Mouse (Mus musculus) intestine, postnatal 0 days (tissue): ENCODE measurements around the gene Tmem30c. TPM values are rescaled to one million over a fixed set of nuclear protein-coding genes. Genes with fewer than 3 reads are reported as not detected.

ENCODE experiments used
- ATAC-seq: fragments of 200-750 bp; cut with Nextera tagmentation; 2 replicates; pipeline ENCODE4 v1.8.0; 2017; ENCODE audit warnings: mild to moderate bottlenecking, moderate TSS enrichment, moderate library complexity
- H3K27ac ChIP-seq: fragments of 300-500 bp; sonication (generic); 2 replicates; pipeline ENCODE4 v1.5.1; 2014; ENCODE audit warnings: mild to moderate bottlenecking, low read depth, low read length, moderate library complexity
- H3K27me3 ChIP-seq: fragments of 300-500 bp; sonication (generic); replicated peaks from 2 replicates; pipeline ENCODE4 v1.6.1; 2014; ENCODE audit warnings: low read length, mixed read lengths; ENCODE audit not compliant: control insufficient read depth, insufficient read depth
- H3K36me3 ChIP-seq: fragments of 300-500 bp; sonication (generic); 2 replicates; pipeline ENCODE4 v1.6.1; 2014; ENCODE audit warnings: mild to moderate bottlenecking, moderate library complexity; ENCODE audit not compliant: control insufficient read depth, insufficient read depth
- H3K4me1 ChIP-seq: fragments of 300-500 bp; sonication (generic); replicated peaks from 2 replicates; pipeline ENCODE4 v1.6.1; 2014; ENCODE audit warnings: antibody characterized with exemption, low read length, mixed read lengths; ENCODE audit not compliant: control insufficient read depth, insufficient read depth
- H3K4me2 ChIP-seq: fragments of 300-500 bp; sonication (generic); replicated peaks from 2 replicates; pipeline ENCODE4 v1.6.1; 2014; ENCODE audit warnings: low read depth, mild to moderate bottlenecking, moderate library complexity
- H3K4me3 ChIP-seq: fragments of 300-500 bp; sonication (generic); 2 replicates; pipeline ENCODE4 v1.5.1; 2014; ENCODE audit warnings: low read depth, low read length
- H3K9ac ChIP-seq: fragments of 300-500 bp; sonication (generic); 2 replicates; pipeline ENCODE4 v1.6.1; 2014; ENCODE audit warnings: mild to moderate bottlenecking, low read depth, low read length
- H3K9me3 ChIP-seq: fragments of 300-500 bp; sonication (generic); 2 replicates; pipeline ENCODE4 v1.6.1; 2016; ENCODE audit warnings: mixed run types; ENCODE audit not compliant: control insufficient read depth
- CTCF ChIP-seq: sonication (generic); IDR thresholded peaks from 2 replicates; pipeline ENCODE4 v1.5.1; 2016; ENCODE audit warnings: low read depth, mild to moderate bottlenecking, control low read depth, antibody characterized with exemption, moderate library complexity
- WGBS: fragments of 180-500 bp; shearing (Covaris S2); extraction: QIAGEN DNeasy Blood & Tissue Kit; methylation state at CpG from one replicate; pipeline ENCODE4 v1.1.7; 2014; 5-methylcytosine and 5-hydroxymethylcytosine counted together
- polyA plus RNA-seq: library from polyadenylated mRNA; unstranded; fragments of >200 nt; fragmentation: Nextera tagmentation; extraction: Ambion mirVana; gene quantifications from 2 replicates; pipeline ENCODE4 v1.2.1, GENCODE M21; 2015

Gene Tmem30c
- polyA plus RNA-seq, 1 experiment from 2014 or later, result not detected

- Histone ChIP-seq H3K9me3 (no peaks in the 10 kb centered on the region), H3K9ac (no peak overlapping the region), H3K27me3 (no peaks in the 10 kb centered on the region), H3K4me2 (no peak overlapping the region), H3K4me3 (no peak overlapping the region), H3K27ac (no peak overlapping the region), H3K4me1 (no peaks in the 10 kb centered on the region; the same call in 1 of the 2 replicates), H3K36me3 (0 out of 2 replicates have a peak, but pooled peaks cover 3% of the 10 kb centered on the region)
- no peak for ATAC-seq
- no peak for TF ChIP-seq CTCF
- 69% methylated on average over 9 of the region's 9 CpGs for WGBS
Observed at GRCm38 (mm10) chr16:57315026-57315425, 22.4 kb upstream of the Tmem30c start.

GRCm38 (mm10) chr16:57314236-57314635 lies 21.6 kb upstream of the Tmem30c start:
- H3K4me1 ChIP-seq, result no peaks in the 10 kb centered on the region; the same call in 1 of the 2 replicates
- no peak for ATAC-seq
- no peaks in the 10 kb centered on the region for H3K9me3 ChIP-seq
- no peak overlapping the region for H3K4me3 ChIP-seq
- H3K27ac ChIP-seq, result no peak overlapping the region
- H3K27me3 ChIP-seq, result no peaks in the 10 kb centered on the region
- H3K9ac ChIP-seq, result no peak overlapping the region
- 0 out of 2 replicates have a peak, but pooled peaks cover 3% of the 10 kb centered on the region for H3K36me3 ChIP-seq
- 91% methylated on average over 3 of the region's 3 CpGs for WGBS
- H3K4me2 ChIP-seq, result no peak overlapping the region
- TF ChIP-seq CTCF, result no peak

- no peaks in the 10 kb centered on the region; the same call in 1 of the 2 replicates for H3K4me1 ChIP-seq
- no peak overlapping the region for H3K27ac ChIP-seq
- TF ChIP-seq CTCF, result no peak
- no peaks in the 10 kb centered on the region for H3K9me3 ChIP-seq
- H3K9ac ChIP-seq, result no peak overlapping the region
- no peak overlapping the region for H3K4me3 ChIP-seq
- no peak overlapping the region for H3K4me2 ChIP-seq
- no peaks in the 10 kb centered on the region for H3K27me3 ChIP-seq
- WGBS, result 82% methylated on average over 3 of the region's 3 CpGs
- no peak for ATAC-seq
- H3K36me3 ChIP-seq, result 0 out of 2 replicates have a peak, but pooled peaks cover 3% of the 10 kb centered on the region
Observed at GRCm38 (mm10) chr16:57313487-57313886, 20.8 kb upstream of the Tmem30c start.

- WGBS, result 70% methylated on average over 2 of the region's 2 CpGs
- no peak for ATAC-seq
Observed at GRCm38 (mm10) chr16:57312130-57312529, 19.5 kb upstream of the Tmem30c start.

GRCm38 (mm10) chr16:57305463-57305862 lies 12.8 kb upstream of the Tmem30c start:
- H3K4me1 ChIP-seq, result no peaks in the 10 kb centered on the region
- no peak overlapping the region for H3K4me2 ChIP-seq
- no peak for ATAC-seq
- H3K27me3 ChIP-seq, result no peaks in the 10 kb centered on the region
- H3K9ac ChIP-seq, result no peak overlapping the region
- 81% methylated on average over 6 of the region's 6 CpGs for WGBS
- H3K9me3 ChIP-seq, result no peaks in the 10 kb centered on the region
- no peaks in the 10 kb centered on the region for H3K36me3 ChIP-seq
- H3K4me3 ChIP-seq, result no peak overlapping the region
- TF ChIP-seq CTCF, result no peak
- H3K27ac ChIP-seq, result no peak overlapping the region

More at GRCm38 (mm10) chr16:57312130-57312529, 19.5 kb upstream of the Tmem30c start:
- no peaks in the 10 kb centered on the region for H3K27me3 ChIP-seq
- no peaks in the 10 kb centered on the region for H3K9me3 ChIP-seq
- no peak overlapping the region for H3K9ac ChIP-seq
- TF ChIP-seq CTCF, result no peak
- H3K4me3 ChIP-seq, result no peak overlapping the region
- no peak overlapping the region for H3K27ac ChIP-seq
- no peaks in the 10 kb centered on the region for H3K4me1 ChIP-seq
- 0 out of 2 replicates have a peak, but pooled peaks cover 3% of the 10 kb centered on the region for H3K36me3 ChIP-seq
- H3K4me2 ChIP-seq, result no peak overlapping the region

- no peak overlapping the region for H3K4me3 ChIP-seq
- WGBS, result 77% methylated on average over 19 of the region's 19 CpGs
- no peaks in the 10 kb centered on the region for H3K36me3 ChIP-seq
- no peaks in the 10 kb centered on the region for H3K27me3 ChIP-seq
- no peak overlapping the region for H3K4me2 ChIP-seq
- no peak overlapping the region for H3K27ac ChIP-seq
- TF ChIP-seq CTCF, result no peak
- no peaks in the 10 kb centered on the region for H3K4me1 ChIP-seq
- H3K9me3 ChIP-seq, result no peaks in the 10 kb centered on the region
- ATAC-seq, result no peak
- H3K9ac ChIP-seq, result no peak overlapping the region
Observed at GRCm38 (mm10) chr16:57303716-57304115, 11.1 kb upstream of the Tmem30c start.
